Mouse (Mus musculus): ENCODE data around the gene Cd164l2. TPM values are rescaled to one million over a fixed set of nuclear protein-coding genes. Genes with fewer than 3 reads are reported as not detected.

Cd164l2 gene
- polyA plus RNA-seq, 1 experiment from 2014 or later = 1.9 TPM

DNA sequence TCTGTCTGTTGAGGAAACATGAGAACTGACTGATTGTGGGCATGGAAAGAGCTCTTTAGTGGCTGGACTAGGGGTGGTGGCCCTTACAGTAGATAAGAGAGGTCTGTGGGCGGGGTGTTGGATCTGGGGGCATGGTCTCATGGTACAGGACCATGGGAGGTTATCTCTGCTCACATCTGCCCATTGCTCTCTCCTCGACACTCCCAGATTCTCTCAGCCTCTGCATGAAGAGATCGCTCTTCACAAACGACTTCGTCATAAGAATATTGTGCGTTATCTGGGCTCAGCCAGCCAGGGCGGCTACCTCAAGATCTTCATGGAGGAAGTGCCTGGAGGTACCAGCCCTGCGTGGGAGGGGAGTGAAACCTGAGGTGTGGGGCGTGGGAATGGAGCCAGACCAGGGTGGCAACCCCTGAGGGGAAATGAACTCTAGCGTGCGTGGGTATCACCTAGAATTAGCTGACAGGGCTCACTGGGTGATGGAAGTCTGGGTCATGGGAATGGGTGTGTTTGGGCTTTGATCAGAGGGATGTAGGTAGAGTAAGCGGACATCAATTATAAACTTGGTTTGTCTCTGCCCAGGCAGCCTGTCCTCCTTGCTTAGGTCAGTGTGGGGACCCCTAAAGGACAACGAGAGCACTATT, 36.0 kb downstream of the Cd164l2 start:
- Histone ChIP-seq H3K27me3 (replicated peaks; ENCODE audit: control insufficient read depth, insufficient read depth, low read length) (peaks cover 66% of the 10 kb centered on the region), H3K4me1 (replicated peaks; ENCODE audit: control insufficient read depth, insufficient read depth, low read length) (peaks cover 6% of the 10 kb centered on the region), H3K36me3 (ENCODE audit: control insufficient read depth, insufficient read depth, low read length) (no peaks in the 10 kb centered on the region), H3K4me2 (ENCODE audit: low read length) (no peak overlapping the region), H3K9ac (ENCODE audit: low read length) (no peak overlapping the region), H3K27ac (ENCODE audit: low read depth) (no peak overlapping the region), H3K4me3 (ENCODE audit: low read depth, low read length) (no peak overlapping the region), H3K9me3 (ENCODE audit: control insufficient read depth, low read length) (no peaks in the 10 kb centered on the region)
- 66% methylated on average over 13 of the region's 13 CpGs for WGBS
- ATAC-seq (replicated peaks; ENCODE audit: low FRiP score, low TSS enrichment, low read depth) = no peak
- no peak for DNase-seq (ENCODE audit: low spot score)

DNA sequence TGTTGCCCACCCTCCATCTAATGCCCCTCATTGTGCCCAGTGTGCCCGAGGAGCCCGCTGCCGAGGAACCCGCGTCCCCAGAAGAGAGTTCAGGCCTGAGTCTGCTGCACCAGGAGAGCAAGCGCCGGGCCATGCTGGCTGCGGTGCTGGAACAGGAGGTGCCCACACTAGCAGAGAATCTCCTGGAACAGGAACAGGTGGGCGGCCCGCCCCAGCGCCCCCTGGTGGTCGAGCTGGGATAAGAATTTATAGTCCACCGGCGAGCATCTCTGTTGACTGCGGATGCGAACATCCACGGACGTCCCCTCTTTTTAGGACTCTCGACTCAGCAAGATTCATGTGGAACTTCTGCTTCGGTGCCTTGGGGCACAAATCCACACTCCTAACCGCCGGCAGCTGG, 38.7 kb downstream of the Cd164l2 start:
- Histone ChIP-seq H3K27me3 (replicated peaks; ENCODE audit: control insufficient read depth, insufficient read depth, low read length) (peaks cover 69% of the 10 kb centered on the region), H3K27ac (ENCODE audit: low read depth) (no peak overlapping the region), H3K4me3 (ENCODE audit: low read depth, low read length) (peak overlapping the region; percentile 33), H3K9ac (ENCODE audit: low read length) (no peak overlapping the region), H3K9me3 (ENCODE audit: control insufficient read depth, low read length) (no peaks in the 10 kb centered on the region), H3K4me1 (replicated peaks; ENCODE audit: control insufficient read depth, insufficient read depth, low read length) (peaks cover 6% of the 10 kb centered on the region), H3K4me2 (ENCODE audit: low read length) (peak overlapping the region; percentile 70), H3K36me3 (ENCODE audit: control insufficient read depth, insufficient read depth, low read length) (no peaks in the 10 kb centered on the region)
- 2% methylated on average over 22 of the region's 22 CpGs for WGBS
- DNase-seq (ENCODE audit: low spot score) (peak; percentile 96), ATAC-seq (replicated peaks; ENCODE audit: low FRiP score, low TSS enrichment, low read depth) (peak; percentile 28; the same call in 1 of the 2 replicates)

DNA sequence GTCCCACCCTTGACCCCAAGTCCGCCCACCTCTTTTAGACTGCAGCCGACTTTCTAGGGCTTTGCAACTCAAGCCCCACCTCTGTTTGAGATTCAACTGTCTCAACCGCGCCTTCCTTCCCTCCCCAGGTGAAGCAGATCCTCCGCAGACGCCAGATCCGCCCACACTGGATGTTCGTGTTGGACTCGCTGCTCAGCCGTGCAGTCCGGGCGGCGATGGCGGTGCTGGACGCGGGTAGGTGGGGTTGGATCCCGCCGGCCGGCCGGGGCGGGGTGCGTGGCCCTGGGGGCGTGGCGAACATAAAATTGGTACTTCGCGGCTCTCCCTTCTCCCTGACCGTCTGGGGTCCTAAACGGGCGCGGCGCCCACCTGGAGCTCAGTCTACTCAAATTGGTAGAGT, 39.3 kb downstream of the Cd164l2 start:
- no peak overlapping the region for H3K27ac ChIP-seq (ENCODE audit: low read depth)
- peak overlapping the region; percentile 33 for H3K4me3 ChIP-seq (ENCODE audit: low read depth, low read length)
- peaks cover 72% of the 10 kb centered on the region for H3K27me3 ChIP-seq (replicated peaks; ENCODE audit: control insufficient read depth, insufficient read depth, low read length)
- H3K9ac ChIP-seq (ENCODE audit: low read length) = peak overlapping the region; percentile 13; the same call in 1 of the 2 replicates
- H3K9me3 ChIP-seq (ENCODE audit: control insufficient read depth, low read length) = no peaks in the 10 kb centered on the region
- H3K4me2 ChIP-seq (ENCODE audit: low read length) = peak overlapping the region; percentile 70
- DNase-seq (ENCODE audit: low spot score) = no peak
- H3K4me1 ChIP-seq (replicated peaks; ENCODE audit: control insufficient read depth, insufficient read depth, low read length) = peaks cover 6% of the 10 kb centered on the region
- under 1% methylated on average over 31 of the region's 31 CpGs for WGBS
- 0 out of 2 replicates have a peak, but pooled peaks have one; percentile 23 for ATAC-seq (replicated peaks; ENCODE audit: low FRiP score, low TSS enrichment, low read depth)
- H3K36me3 ChIP-seq (ENCODE audit: control insufficient read depth, insufficient read depth, low read length) = no peaks in the 10 kb centered on the region

DNA sequence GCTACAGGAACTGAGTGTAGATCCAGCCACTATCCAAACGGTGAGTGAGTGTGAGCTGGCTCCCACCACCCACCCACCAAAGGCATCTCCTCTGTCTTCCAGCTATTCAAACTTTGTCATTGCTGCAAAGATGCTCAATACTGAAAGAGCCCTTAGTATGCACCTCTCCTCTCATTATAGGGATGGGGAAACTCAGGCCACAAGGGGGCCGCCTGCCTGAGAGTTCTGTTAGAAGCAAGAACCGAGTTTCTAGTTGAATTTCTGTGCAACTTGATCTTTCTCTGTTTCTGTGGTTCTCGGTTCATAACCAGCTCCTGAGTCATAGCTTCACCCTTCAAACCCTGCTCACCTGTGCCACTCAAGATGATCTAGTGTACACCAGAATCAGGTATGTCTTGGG, 40.2 kb downstream of the Cd164l2 start:
- WGBS = 48% methylated on average over 4 of the region's 4 CpGs
- H3K9ac ChIP-seq (ENCODE audit: low read length) = no peak overlapping the region
- peaks cover 6% of the 10 kb centered on the region for H3K4me1 ChIP-seq (replicated peaks; ENCODE audit: control insufficient read depth, insufficient read depth, low read length)
- no peak overlapping the region for H3K27ac ChIP-seq (ENCODE audit: low read depth)
- no peaks in the 10 kb centered on the region for H3K36me3 ChIP-seq (ENCODE audit: control insufficient read depth, insufficient read depth, low read length)
- DNase-seq (ENCODE audit: low spot score) (no peak), ATAC-seq (replicated peaks; ENCODE audit: low FRiP score, low TSS enrichment, low read depth) (no peak)
- no peaks in the 10 kb centered on the region for H3K9me3 ChIP-seq (ENCODE audit: control insufficient read depth, low read length)
- H3K4me3 ChIP-seq (ENCODE audit: low read depth, low read length) = no peak overlapping the region
- no peak overlapping the region for H3K4me2 ChIP-seq (ENCODE audit: low read length)
- peaks cover 71% of the 10 kb centered on the region for H3K27me3 ChIP-seq (replicated peaks; ENCODE audit: control insufficient read depth, insufficient read depth, low read length)

DNA sequence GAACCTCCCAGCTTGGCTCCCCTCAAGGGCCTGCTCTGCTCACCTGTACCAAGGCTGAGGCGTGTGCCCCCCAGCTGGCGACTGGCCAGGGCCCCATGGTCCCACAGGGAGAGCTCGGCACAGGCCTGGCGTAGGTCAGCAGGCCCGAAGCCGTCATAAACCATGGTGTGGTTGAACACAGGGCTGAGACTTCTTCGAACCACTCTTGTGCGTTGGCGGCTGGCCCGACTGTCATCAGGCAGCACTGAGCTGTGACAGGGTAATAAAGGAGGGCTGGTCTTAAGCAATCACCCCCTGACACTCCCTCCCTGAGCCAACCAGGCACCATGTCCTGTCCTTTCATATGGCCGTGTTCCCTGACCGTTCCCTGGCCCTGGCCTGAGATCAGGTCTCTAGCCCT, 41.5 kb downstream of the Cd164l2 start:
- Histone ChIP-seq H3K4me3 (ENCODE audit: low read depth, low read length) (no peak overlapping the region), H3K9ac (ENCODE audit: low read length) (no peak overlapping the region), H3K36me3 (ENCODE audit: control insufficient read depth, insufficient read depth, low read length) (no peaks in the 10 kb centered on the region), H3K4me1 (replicated peaks; ENCODE audit: control insufficient read depth, insufficient read depth, low read length) (peaks cover 6% of the 10 kb centered on the region), H3K27ac (ENCODE audit: low read depth) (no peak overlapping the region), H3K27me3 (replicated peaks; ENCODE audit: control insufficient read depth, insufficient read depth, low read length) (peaks cover 66% of the 10 kb centered on the region), H3K9me3 (ENCODE audit: control insufficient read depth, low read length) (no peaks in the 10 kb centered on the region), H3K4me2 (ENCODE audit: low read length) (no peak overlapping the region)
- no peak for DNase-seq (ENCODE audit: low spot score)
- 57% methylated on average over 12 of the region's 12 CpGs for WGBS
- no peak for ATAC-seq (replicated peaks; ENCODE audit: low FRiP score, low TSS enrichment, low read depth)

DNA sequence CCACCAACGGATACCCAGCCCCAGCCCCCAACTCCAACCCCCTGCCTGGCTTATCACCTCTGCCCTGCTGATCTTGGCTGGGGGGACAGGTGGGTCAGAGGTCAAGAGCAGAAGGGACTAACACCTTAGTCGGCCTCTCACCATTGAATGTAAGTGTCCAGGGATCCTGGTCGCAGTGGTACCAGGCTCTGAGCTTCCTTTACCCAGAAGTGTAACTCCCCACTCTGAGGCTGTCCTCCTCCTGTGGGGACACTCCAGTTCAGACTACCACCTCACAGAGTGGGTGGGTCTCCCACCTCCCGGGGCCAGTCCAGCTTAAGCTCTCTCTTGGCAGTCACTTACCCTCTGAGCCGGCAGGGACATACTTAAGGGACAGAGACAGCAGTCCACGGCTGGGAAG, 43.5 kb downstream of the Cd164l2 start:
- no peak overlapping the region for H3K9ac ChIP-seq (ENCODE audit: low read length)
- H3K4me2 ChIP-seq (ENCODE audit: low read length) = no peak overlapping the region
- H3K4me1 ChIP-seq (replicated peaks; ENCODE audit: control insufficient read depth, insufficient read depth, low read length) = peaks cover 6% of the 10 kb centered on the region
- peaks cover 50% of the 10 kb centered on the region for H3K27me3 ChIP-seq (replicated peaks; ENCODE audit: control insufficient read depth, insufficient read depth, low read length)
- H3K36me3 ChIP-seq (ENCODE audit: control insufficient read depth, insufficient read depth, low read length) = no peaks in the 10 kb centered on the region
- no peak overlapping the region for H3K27ac ChIP-seq (ENCODE audit: low read depth)
- DNase-seq (ENCODE audit: low spot score) = no peak
- ATAC-seq (replicated peaks; ENCODE audit: low FRiP score, low TSS enrichment, low read depth) = no peak
- H3K9me3 ChIP-seq (ENCODE audit: control insufficient read depth, low read length) = no peaks in the 10 kb centered on the region
- WGBS = 59% methylated on average over 6 of the region's 6 CpGs
- no peak overlapping the region for H3K4me3 ChIP-seq (ENCODE audit: low read depth, low read length)

DNA sequence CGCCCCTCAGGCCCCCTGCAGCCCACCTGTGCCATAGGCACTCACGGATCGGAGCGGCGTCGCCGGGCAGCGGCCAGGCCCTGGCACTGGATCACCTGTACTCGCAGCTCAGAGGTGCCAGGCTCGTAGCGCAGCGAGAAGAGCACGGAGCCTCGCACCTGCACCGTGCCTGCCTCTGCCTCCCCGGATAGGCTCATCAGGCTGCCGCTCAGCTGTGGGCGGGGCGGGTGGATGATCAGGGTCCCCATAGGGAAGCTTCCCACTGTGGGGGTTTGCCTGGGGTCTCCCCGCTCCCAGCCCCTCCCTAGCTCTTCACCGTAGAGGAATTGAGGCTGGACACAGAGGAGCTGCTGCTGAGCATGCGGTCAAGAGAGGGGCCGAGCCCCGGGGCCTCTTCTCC, 44.9 kb downstream of the Cd164l2 start:
- Histone ChIP-seq H3K4me2 (ENCODE audit: low read length) (peak overlapping the region; percentile 25), H3K36me3 (ENCODE audit: control insufficient read depth, insufficient read depth, low read length) (no peaks in the 10 kb centered on the region), H3K27me3 (replicated peaks; ENCODE audit: control insufficient read depth, insufficient read depth, low read length) (peaks cover 36% of the 10 kb centered on the region), H3K9me3 (ENCODE audit: control insufficient read depth, low read length) (no peaks in the 10 kb centered on the region), H3K9ac (ENCODE audit: low read length) (no peak overlapping the region), H3K4me3 (ENCODE audit: low read depth, low read length) (no peak overlapping the region), H3K27ac (ENCODE audit: low read depth) (no peak overlapping the region), H3K4me1 (replicated peaks; ENCODE audit: control insufficient read depth, insufficient read depth, low read length) (no peaks in the 10 kb centered on the region)
- ATAC-seq (replicated peaks; ENCODE audit: low FRiP score, low TSS enrichment, low read depth) (no peak), DNase-seq (ENCODE audit: low spot score) (peak; percentile 73)
- WGBS = 14% methylated on average over 24 of the region's 24 CpGs

DNA sequence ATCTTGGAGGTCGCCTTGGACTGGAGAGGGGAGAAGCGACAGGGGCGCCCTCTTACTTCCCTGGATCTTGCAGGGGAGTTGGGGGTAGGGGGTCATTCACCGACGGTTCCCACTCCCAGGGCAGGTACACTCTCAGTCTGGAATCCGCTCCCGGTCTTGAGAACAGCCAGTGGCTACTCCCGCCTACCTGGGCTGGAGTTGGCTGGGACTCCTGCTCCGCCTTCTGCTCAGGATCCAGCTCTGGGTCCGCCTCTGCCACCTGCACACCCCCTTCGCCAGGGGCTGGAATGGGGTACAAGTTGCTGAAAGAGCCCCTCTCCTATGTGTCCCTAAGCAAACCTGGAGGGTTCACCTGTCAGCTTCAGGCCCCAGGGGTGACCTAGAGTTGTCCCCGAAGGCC, 45.3 kb downstream of the Cd164l2 start:
- no peaks in the 10 kb centered on the region for H3K4me1 ChIP-seq (replicated peaks; ENCODE audit: control insufficient read depth, insufficient read depth, low read length)
- H3K4me3 ChIP-seq (ENCODE audit: low read depth, low read length) = no peak overlapping the region
- no peak for ATAC-seq (replicated peaks; ENCODE audit: low FRiP score, low TSS enrichment, low read depth)
- WGBS = 30% methylated on average over 11 of the region's 12 CpGs
- H3K27ac ChIP-seq (ENCODE audit: low read depth) = no peak overlapping the region
- H3K9me3 ChIP-seq (ENCODE audit: control insufficient read depth, low read length) = no peaks in the 10 kb centered on the region
- H3K9ac ChIP-seq (ENCODE audit: low read length) = no peak overlapping the region
- DNase-seq (ENCODE audit: low spot score) = no peak
- peak overlapping the region; percentile 25 for H3K4me2 ChIP-seq (ENCODE audit: low read length)
- peaks cover 32% of the 10 kb centered on the region for H3K27me3 ChIP-seq (replicated peaks; ENCODE audit: control insufficient read depth, insufficient read depth, low read length)
- no peaks in the 10 kb centered on the region for H3K36me3 ChIP-seq (ENCODE audit: control insufficient read depth, insufficient read depth, low read length)

DNA sequence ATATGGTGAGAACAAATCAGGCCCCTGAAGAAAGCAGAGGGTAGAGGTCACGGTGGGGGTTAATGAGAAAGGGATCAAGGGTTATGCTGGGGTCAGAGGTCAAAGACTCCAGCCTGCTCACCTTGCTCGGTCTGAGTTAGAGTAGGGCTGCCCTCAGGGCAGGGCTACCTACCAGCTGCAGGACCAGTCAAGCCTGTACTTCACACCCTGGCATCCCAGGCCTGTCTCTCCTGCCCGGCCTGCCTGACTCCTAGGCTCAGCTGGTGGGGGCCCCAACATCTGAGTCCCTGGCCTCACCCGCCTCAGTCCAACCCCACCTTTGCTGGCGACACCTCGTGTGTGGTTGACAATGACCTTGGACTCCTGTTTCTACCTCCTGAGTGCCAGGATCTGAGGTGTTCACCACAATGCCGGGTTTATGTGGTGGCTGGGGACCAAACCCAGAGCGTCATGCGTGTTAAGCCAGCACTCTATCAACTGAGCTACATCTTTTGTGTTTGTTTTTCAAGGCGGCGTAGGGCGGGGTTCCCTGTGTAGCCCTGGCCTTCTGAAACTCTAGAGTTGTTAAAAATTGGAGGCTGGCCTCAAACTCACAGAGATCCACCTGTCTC, 46.0 kb downstream of the Cd164l2 start:
- Histone ChIP-seq H3K9ac (ENCODE audit: low read length) (no peak overlapping the region), H3K9me3 (ENCODE audit: control insufficient read depth, low read length) (no peaks in the 10 kb centered on the region), H3K27ac (ENCODE audit: low read depth) (no peak overlapping the region), H3K4me2 (ENCODE audit: low read length) (no peak overlapping the region), H3K4me3 (ENCODE audit: low read depth, low read length) (no peak overlapping the region), H3K27me3 (replicated peaks; ENCODE audit: control insufficient read depth, insufficient read depth, low read length) (peaks cover 26% of the 10 kb centered on the region), H3K36me3 (ENCODE audit: control insufficient read depth, insufficient read depth, low read length) (no peaks in the 10 kb centered on the region), H3K4me1 (replicated peaks; ENCODE audit: control insufficient read depth, insufficient read depth, low read length) (no peaks in the 10 kb centered on the region)
- 68% methylated on average over 12 of the region's 12 CpGs for WGBS
- DNase-seq (ENCODE audit: low spot score) (no peak), ATAC-seq (replicated peaks; ENCODE audit: low FRiP score, low TSS enrichment, low read depth) (0 out of 2 replicates have a peak, but pooled peaks have one; percentile 40)

Data from intestine, embryonic 14.5 days (tissue).